Mouse (Mus musculus): ENCODE results near the gene Sphkap.

Sphkap gene

DNA sequence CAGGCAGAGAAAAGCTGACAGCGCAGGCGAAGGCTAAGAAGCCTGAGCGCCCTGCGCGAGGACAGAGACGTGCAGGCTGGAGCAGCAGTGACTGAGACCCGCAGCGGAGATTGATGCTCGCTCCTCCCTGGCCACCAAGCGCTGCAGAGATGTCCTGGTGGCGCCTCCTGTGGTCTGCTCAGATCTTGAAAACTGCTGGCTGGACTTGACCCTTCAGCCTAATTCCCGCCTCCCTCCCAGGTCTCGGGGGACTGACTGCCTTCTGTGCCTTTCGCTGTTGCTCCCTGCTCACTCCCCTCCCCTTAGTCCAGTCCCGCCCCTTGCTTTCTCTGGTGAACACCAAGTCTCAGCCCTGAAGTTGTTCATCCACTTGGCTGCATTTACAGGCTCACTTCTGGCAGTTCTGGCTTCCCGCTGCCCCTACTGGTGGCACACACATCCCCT is at the start of gene Sphkap:
Sphkap (minus strand) TSS at position 180 of the 444 bp plus-strand sequence.
- no peak for DNase-seq (ENCODE audit: extremely low read depth, low read depth, low spot score)

DNA sequence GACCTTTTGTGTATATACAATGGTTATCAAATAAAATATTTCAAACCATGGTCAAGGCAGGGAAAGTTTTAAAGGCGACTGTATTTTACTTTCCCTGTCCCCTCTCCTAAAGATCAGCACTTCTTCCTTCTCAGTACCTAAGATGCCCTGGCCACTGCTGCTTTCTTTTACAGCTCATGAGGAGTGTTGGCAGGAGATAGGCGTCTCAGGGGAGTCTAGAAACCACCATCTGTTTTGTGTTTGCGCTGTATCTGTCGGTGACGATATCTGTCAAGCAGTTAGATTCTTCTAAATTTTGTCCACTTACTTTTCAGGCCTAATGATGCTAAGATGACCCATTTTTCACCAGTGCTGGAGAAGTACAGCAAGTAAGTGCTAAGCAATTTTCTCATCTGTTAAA is 43.3 kb upstream of the Sphkap start:
- no peak for DNase-seq (ENCODE audit: extremely low read depth, low read depth, low spot score)

DNA sequence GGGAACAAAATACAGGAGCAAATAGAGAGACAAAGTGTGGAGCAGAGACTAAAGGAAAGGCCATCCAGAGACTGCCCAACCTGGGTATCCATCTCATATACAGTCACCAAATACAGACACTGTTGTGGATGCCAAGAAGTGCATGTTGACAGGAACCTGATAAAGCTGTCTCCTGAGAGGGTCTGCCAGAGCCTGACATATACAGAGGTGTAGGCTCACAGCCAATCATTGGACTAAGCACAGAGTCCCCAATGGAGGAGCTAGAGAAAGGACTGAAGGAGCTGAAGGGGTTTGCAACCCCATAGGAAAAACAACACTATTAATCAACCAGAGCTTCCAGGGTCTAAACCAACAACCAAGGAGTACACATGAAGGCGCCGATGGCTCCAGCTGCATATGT is 32.4 kb upstream of the Sphkap start:
- DNase-seq (ENCODE audit: extremely low read depth, low read depth, low spot score) = no peak

DNA sequence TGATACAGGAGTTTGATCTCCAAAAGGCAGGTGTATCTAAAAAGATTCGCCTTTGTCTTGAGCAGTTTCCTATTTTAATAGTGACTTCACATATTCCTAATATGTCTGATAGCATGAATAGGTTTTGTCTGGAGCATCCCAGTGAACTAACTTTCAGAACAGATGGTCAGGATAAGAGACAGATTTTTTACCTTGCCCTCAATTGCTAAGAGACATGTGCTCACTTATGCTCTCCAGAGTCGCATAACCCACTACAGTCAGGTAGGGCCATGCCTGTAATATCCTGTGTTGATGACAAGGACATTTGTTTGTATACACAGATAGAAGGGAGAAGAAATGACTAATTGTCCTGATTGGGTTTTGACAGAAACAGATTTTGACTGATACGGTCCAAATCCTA is 25.9 kb upstream of the Sphkap start:
- no peak for DNase-seq (ENCODE audit: extremely low read depth, low read depth, low spot score)

DNA sequence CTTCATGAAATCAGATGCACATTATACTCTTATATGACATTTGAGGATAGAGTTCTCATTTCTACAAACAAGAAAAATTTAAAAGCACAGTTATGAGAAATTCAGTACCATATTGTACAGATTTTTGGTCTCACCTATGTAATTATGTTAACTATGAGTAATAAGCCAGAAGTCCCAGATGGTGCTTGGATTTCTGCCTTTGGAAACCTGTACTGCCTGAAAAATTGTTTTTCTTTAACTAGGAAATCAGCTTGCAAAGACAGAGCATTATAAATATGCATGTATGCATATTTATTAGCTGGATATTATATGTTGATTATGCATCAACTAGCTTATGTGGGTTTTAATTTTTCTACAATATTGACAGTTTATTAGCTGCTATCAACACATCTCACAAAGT is 21.9 kb upstream of the Sphkap start:
- DNase-seq (ENCODE audit: extremely low read depth, low read depth, low spot score) = no peak

DNA sequence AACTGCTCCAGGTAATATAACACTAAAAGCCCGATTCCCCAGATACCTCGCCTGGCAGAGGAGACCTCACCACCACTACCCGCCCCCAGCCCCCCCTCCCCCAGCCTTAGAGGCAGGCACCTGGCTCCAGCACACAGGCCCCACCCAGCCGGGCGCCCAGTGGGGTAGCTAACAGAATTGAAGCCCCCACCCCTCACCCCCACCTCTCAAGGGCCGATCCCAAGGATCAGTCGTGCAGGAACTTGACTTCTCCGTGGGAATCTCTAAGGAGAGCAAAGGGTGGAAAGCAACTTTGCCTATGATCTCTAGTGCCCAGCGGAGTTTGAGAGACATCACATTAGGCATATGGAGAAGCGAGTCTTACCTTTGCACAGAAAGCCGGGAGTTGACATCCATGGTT is 384 bp downstream of the Sphkap start:
- DNase-seq (ENCODE audit: extremely low read depth, low read depth, low spot score) = no peak

DNA sequence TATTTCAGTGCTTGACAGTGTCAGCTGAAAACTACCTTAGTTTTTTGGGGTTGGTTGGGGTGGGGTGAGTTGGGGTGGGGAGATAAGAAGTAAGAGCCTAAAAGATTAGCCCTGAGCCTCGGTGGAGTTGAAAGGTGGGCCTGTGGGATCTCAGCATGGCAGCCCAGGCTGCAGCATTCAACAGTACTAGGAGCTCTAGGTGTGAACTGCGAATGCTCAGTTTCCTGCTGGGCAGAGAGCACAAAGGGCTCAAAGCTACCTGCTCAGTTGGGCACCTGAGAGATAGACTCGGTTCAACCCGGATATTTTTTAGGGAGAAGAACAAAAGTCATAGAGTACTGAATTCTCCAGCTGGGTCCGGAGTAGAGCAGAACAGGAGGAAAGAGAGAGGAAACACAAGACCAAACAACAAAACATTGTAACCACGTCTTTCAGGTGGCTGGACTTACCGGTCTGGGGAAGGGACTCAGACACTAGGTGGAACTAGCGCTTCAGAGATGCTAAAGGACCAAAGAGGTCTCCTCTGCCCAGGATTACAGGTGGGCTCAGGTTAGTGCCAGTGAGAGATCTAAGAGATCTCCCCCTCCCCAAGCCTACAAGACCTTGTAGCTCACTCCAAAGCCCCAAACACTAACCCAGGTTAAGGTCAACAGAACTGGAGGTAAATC is 984 bp downstream of the Sphkap start:
- DNase-seq (ENCODE audit: extremely low read depth, low read depth, low spot score) = no peak

DNA sequence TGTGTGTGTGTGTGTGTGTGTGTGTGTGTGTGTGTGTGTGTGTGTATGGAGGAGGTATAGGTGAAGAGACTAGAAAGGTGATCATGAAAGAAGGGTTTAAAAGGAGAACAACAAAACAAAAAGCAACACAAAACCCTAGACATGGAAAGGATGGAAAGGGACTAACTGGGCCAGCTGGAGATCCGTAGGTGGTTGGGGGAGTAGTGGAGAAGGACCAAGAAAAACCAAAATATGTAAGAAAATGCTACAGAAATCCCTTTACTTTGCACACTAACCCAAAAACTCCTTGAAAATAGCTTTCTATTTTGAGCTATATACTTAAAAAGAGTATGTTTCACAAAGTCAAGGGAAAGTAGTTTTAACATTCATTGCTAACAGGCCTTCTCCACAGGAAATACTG is 6.9 kb downstream of the Sphkap start:
- no peak for DNase-seq (ENCODE audit: extremely low read depth, low read depth, low spot score)

DNA sequence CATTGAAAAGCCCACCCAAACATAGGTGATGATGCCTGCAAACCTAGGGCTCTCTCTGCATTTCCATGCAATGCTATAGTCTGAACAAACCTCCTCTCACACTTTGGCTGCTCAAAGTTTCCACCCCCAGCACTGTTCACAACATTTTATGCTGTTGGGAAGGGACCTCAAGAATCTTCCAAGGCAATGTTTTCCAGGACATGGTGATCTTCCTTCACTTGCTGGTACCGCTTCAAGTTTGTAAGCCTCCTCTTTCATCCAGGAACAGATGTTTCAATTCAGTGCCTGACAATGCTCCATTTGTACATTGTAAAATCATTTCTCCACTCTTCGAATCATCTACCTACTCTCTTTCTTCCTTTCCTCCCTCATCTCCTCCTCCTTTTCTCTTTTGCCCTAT is 11.7 kb downstream of the Sphkap start:
- DNase-seq (ENCODE audit: extremely low read depth, low read depth, low spot score) = no peak

DNA sequence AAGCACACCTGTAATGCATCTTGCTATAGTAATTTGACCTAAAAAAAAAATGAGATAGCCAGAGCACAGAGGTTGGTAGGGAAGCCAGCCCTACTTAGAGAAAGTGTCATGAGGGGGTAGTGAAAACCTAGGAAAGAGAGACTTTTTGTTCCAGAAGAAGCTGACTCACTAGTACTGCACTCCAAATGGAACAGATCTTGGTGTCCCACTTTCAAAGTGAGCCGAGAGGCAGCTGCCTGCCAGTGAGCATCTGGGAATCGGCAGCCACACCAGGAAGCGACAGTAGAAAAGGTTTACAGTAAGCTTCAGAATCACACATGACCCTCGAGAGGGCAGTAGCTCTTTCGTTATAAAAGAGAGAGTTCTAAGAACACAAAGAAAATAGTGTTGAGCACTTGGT is 12.4 kb downstream of the Sphkap start:
- DNase-seq (ENCODE audit: extremely low read depth, low read depth, low spot score) = no peak

DNA sequence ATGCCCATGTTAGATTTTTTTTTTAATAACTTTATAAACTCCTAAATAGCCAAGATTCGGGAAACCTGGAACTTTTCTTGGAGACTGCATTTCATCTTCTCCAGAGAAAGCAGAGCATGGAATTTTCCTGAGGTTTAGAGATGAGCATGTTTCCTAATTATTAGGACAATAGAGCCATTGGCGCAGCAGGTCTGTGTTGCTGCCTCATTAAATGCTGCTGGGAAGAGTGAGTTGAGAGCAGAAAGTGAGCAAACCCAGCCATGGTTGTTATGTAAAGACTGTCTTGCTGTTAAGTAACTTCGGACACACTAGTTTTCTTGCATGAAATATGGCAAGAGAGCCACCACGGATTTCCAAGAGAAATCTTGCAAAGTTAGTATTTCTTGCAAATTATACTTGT is 18.6 kb downstream of the Sphkap start:
- no peak for DNase-seq (ENCODE audit: extremely low read depth, low read depth, low spot score)

DNA sequence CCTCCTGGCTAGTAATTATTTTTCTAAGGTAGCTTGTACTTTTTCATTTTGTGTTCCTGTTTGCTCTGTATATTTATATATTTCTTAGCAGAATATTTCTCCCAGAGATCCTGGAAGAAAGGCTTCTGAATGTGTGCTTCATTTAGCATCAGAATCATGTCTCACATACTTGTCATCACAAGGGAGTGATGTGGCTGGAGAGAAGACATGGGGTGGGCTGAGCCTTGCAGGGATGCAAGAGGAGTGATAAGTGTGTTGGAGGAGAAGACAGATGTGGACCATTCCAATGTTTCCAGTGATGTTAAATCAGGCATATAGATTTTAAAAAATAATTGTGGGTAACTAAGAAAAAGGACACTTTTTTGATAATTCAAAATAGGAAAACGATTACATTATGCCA is 30.6 kb downstream of the Sphkap start:
- no peak for DNase-seq (ENCODE audit: extremely low read depth, low read depth, low spot score)

DNA sequence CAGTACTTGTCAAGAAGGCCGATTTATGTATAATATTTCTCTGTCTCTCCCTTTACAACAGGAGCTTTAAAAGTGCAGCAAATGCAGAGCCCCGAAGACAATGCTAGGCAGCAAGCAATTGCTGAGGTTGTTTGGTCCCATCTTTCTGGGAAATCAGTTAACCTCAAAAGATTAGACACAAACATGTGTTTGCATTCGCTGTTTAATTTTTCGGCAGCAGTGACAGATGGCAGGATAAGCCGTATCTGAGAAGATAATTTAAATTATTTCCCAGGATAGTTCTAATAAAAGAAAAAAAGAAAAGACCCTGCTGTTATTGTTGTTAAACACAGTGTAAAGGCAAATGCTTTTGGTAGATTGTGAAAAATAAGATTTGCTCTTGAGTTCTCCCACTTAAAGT is 41.5 kb downstream of the Sphkap start:
- no peak for DNase-seq (ENCODE audit: extremely low read depth, low read depth, low spot score)

DNA sequence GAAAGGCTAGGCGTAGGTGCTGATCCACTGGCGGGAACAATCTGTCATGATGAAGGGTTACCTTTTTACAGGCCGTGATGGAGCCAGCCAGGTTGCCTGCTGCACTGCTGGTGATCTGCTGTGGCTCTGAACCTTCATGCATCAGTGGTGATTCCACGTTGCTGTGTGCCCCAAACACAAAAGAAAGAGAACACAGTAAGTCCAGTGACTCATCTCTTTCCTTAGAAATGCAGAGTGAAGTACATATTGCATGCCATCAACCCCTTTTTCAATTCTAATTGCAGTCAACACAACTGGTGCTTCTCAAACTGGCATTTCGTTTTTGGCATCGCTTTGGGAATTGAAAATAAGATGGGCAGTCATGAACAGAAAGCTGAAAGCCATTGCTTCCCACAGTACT is 45.8 kb downstream of the Sphkap start:
- DNase-seq (ENCODE audit: extremely low read depth, low read depth, low spot score) = no peak

DNA sequence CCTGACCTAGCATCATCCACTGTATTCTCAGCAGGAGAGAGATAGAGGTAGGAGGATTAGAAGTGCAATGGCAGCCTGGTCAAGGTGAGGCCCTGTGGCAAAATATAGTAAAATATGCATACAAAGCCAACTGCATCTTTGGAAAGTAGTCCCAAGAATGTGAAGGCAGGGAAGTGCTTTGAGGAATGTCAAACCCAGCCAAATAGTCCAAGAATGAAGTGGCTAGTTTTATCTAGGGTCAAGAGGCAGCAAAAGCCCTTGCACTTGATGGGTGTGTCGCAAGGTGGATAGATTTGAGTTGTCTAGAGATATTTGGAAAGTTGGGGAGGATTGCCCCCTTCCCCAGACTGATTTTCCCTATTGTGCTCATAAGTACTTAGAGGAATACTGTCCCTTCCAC is 61.5 kb downstream of the Sphkap start:
- DNase-seq (ENCODE audit: extremely low read depth, low read depth, low spot score) = no peak

DNA sequence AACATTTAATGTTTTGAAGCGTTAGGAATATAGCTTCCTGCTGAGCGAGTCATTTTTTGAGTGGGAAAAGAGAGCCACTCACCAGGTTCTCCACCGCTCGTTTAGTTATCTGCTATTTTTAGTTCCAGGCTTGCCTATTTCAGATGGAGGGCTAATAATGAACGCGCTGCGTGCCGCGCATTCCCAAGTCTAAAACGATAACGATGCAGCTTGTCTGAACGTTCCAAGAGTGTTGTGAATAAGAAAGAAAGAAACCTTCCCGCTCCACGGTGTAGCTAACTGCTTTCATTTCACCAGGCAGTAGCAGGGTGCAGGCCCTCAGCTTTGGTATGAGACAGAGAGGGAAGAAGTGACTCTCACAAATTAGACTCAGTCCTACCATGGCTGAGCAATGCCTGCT is 62.4 kb downstream of the Sphkap start:
- DNase-seq (ENCODE audit: extremely low read depth, low read depth, low spot score) = no peak

DNA sequence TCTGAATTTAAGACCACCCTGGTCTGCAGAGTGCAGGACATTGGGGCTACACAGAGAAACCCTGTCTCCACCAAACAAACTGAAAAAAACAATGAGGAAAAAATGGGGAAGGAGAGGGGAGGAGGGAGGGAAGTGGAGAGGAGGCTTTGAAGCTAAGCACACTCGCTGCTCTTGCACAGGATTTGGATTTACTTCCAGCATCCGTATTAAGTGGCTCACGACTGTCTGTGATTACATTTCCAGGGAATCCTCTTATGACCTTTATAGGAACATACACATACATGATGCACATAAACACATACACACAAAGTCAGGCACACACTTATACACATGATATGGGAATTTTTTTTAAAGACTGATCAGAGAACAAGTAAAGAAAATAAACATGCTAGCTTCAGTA is 62.9 kb downstream of the Sphkap start:
- no peak for DNase-seq (ENCODE audit: extremely low read depth, low read depth, low spot score)

DNA sequence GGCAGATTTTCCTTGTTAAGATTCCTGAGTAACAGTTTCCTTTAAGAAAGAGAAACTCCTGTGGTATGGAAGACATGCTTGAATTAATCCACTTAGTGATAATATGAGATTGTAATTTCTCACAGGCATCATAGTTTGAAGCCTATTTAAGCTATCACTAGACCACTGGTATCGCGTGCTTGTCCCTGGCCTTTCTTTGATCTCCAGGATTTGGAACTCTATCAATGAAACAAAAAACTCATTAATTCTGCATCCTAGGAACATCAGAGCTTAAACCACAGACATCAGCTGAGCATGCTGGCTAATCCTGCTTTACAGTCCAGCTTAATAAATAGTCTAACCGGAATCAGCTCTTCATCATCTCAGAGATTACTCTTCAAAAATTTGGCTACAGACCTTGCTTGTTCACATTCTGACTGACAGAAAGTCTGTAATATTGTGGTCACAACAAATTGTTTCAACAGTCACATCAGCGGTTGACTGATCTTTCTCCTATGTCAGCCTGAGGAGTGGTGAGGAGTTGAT is 65.2 kb downstream of the Sphkap start:
- DNase-seq (ENCODE audit: extremely low read depth, low read depth, low spot score) = no peak

DNA sequence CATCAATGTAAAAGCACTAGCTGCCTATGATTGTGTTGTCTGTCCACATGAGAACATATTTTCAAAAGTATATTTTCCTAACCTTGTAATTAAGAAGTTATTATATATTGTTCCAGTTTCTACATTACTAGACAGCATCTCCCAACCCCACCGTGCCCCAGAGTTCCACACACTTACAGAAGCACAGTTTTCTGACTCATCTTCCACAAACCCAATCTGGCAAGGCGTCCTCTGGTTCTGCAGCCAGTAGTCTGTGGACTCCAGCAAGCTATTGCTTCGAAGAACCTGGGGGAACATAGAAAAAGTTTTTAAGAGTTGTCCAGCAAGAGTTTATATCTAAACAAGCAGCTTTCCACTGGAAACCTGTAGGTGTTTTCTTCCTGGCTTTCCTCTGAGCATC is 68.6 kb downstream of the Sphkap start:
- no peak for DNase-seq (ENCODE audit: extremely low read depth, low read depth, low spot score)

DNA sequence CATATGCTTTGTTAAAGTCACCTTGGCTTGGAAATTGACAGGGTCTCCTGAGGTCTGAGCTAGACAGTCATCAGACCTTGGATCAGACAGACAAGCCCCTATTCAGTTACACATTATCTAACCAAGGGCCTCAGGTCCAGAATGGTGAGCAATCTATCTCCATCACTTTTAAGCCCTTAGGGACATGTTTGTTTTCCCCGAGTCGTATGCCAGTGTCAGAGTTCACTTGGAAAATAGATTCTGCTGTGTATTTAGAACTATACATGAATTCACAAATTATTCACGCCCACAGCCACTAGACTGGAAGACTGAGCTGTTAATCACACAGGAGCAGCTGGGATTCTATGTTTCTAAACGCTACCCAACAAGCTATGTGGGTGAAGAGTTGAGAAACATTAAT is 91.1 kb downstream of the Sphkap start:
- no peak for DNase-seq (ENCODE audit: extremely low read depth, low read depth, low spot score)

DNA sequence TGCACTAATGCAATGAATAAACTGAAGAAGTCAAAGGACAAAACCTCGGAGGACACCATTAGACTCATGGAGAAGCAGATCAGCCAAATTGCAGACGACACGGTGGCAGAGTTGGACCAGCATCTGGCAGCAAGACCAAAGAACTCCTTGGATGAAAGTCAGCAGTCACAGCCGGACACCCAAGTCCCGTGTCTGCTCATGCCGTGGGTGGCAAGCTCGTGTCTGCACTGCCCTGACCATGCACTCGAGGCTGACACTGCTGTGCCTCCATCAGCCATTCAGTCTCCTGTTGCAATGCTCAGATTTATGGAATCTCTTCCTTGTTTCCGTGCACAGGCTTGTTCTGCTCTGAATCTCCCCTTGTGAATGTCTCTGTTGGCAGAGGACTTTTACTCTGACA is 92.9 kb downstream of the Sphkap start:
- no peak for DNase-seq (ENCODE audit: extremely low read depth, low read depth, low spot score)

DNA sequence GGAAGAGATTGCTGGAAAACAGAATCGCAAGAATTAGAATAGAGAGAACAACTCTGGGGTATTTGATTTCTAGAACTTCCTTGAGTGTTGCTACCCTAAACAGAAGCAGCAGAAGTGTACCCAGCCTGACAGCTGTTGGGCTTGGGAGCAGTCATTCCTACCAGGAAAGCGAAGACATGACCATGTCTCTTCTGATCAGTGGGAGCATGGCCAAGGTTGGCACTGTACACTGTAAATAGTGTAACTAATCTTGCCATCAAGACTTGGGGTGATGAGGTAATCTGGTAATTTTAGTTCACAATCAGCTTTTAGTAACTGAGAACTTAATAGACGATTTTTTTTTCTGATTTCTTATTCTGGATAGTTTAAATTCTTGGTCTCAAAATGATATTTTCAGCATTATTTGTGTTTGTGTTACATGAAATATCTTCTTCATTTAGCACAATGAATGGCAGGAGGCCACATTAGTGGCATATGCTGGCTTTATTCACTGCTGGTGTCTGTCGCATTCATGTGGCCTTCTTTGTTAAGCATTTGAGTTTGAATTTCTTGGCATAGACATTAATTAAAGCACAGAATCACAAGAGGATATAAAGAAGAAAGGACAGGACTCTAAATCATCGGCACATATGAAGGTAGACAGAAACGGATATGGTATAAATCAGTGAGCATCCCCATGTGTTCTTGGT is 96.2 kb downstream of the Sphkap start:
- DNase-seq (ENCODE audit: extremely low read depth, low read depth, low spot score) = no peak

Measured in fat pad, adult 2 months (tissue).